Mouse (Mus musculus): ENCODE measurements around the gene Mef2a. TPM values are rescaled to one million over a fixed set of nuclear protein-coding genes. Genes with fewer than 3 reads are reported as not detected.

Gene Mef2a
- total and polyA plus RNA-seq, 3 experiments = 9.6 to 13.4 TPM; not detected in 1

- peaks cover 0 to 8% of the 10 kb centered on the region in 2 experiments; a peak in 1 of 4 replicates for H3K4me1 ChIP-seq (ENCODE audit: control insufficient read depth in 1 of 2, insufficient read depth in 2 of 2, low read length in 2 of 2)
- H3K79me2 ChIP-seq (ENCODE audit: control insufficient read depth, insufficient read depth, low read length, poor library complexity) = no peaks in the 10 kb centered on the region
- TF ChIP-seq MYC (IDR thresholded peaks at IDR 0.05; ENCODE audit: low read depth, low read length) (no peak), SMC3 (IDR thresholded peaks at IDR 0.05; ENCODE audit: low read depth, low read length) (no peak)
- peaks cover 0 to 2% of the 10 kb centered on the region in 2 experiments; a peak in 1 of 4 replicates for H3K27me3 ChIP-seq (ENCODE audit: control insufficient read depth in 1 of 2, insufficient read depth in 2 of 2, low read length in 2 of 2)
- H3K9me3 ChIP-seq (replicated peaks; ENCODE audit: insufficient read depth, low read length) = no peaks in the 10 kb centered on the region
- no peak overlapping the region for H3K4me3 ChIP-seq (ENCODE audit: control insufficient read depth in 1 of 2, insufficient read depth in 1 of 2, low read depth in 2 of 2, low read length in 2 of 2)
- H3K9ac ChIP-seq (ENCODE audit: control insufficient read depth, low read depth, low read length, poor library complexity, severe bottlenecking) = no peak overlapping the region
- peaks cover 0 to 9% of the 10 kb centered on the region in 2 experiments; a peak in 2 of 4 replicates for H3K36me3 ChIP-seq (ENCODE audit: control insufficient read depth in 1 of 2, insufficient read depth in 2 of 2, low read length in 2 of 2)
- H3K27ac ChIP-seq (ENCODE audit: control insufficient read depth, low read depth, low read length) = no peak overlapping the region
- no peak for DNase-seq (ENCODE audit: low read depth, low spot score)
Observed at GRCm38 (mm10) chr7:67380174-67381129, 7.8 kb upstream of the Mef2a start.

DNA sequence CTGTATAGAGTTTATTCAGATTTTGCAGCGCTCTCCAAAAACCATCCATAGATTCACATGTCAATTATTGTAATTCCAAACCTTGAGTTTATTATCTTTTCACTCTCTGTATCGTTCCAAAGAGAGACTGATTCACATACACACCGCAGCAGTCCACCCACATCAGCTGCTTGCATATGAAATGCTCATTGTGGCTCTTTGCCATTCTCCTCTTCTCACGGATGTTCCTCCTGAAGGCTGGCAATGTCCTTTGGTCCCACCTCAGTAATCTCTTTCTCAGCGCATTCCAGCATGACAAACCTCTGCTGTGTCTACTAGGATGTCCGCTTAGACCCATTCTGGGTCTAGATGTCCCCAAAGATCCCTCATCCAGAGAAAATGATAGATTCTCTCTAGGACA is 4.1 kb upstream of the Mef2a start:
- no peak for DNase-seq (ENCODE audit: low read depth, low spot score)
- peaks cover 11% of the 10 kb centered on the region for H3K79me2 ChIP-seq (ENCODE audit: control insufficient read depth, insufficient read depth, low read length, poor library complexity)
- no peaks in the 10 kb centered on the region for H3K27me3 ChIP-seq (ENCODE audit: control insufficient read depth in 1 of 2, insufficient read depth in 2 of 2, low read length in 2 of 2)
- H3K27ac ChIP-seq (ENCODE audit: control insufficient read depth, low read depth, low read length) = no peak overlapping the region
- H3K4me1 ChIP-seq (ENCODE audit: control insufficient read depth in 1 of 2, insufficient read depth in 2 of 2, low read length in 2 of 2) = peaks cover 4 to 18% of the 10 kb centered on the region in 2 experiments
- no peak overlapping the region for H3K4me3 ChIP-seq (ENCODE audit: control insufficient read depth in 1 of 2, insufficient read depth in 1 of 2, low read depth in 2 of 2, low read length in 2 of 2)
- peaks cover 0 to 11% of the 10 kb centered on the region in 2 experiments; a peak in 2 of 4 replicates for H3K36me3 ChIP-seq (ENCODE audit: control insufficient read depth in 1 of 2, insufficient read depth in 2 of 2, low read length in 2 of 2)
- H3K9ac ChIP-seq (ENCODE audit: control insufficient read depth, low read depth, low read length, poor library complexity, severe bottlenecking) = no peak overlapping the region
- no peaks in the 10 kb centered on the region for H3K9me3 ChIP-seq (replicated peaks; ENCODE audit: insufficient read depth, low read length)
- TF ChIP-seq POLR2AphosphoS5 (IDR thresholded peaks at IDR 0.05; ENCODE audit: borderline replicate concordance, low read depth, low read length) (no peak), ZKSCAN1 (IDR thresholded peaks at IDR 0.05; ENCODE audit: low read depth, low read length) (no peak), GATA1 (IDR thresholded peaks at IDR 0.05; ENCODE audit: low read depth, low read length) (no peak), USF1 (IDR thresholded peaks at IDR 0.05; ENCODE audit: low read depth, low read length) (no peak), USF2 (IDR thresholded peaks at IDR 0.05; ENCODE audit: borderline replicate concordance in 1 of 2, insufficient read depth in 1 of 2, low read depth in 1 of 2, low read length in 2 of 2) (no peak), MAX (IDR thresholded peaks at IDR 0.05; ENCODE audit: low read length) (no peak), GABPA (IDR thresholded peaks at IDR 0.05; ENCODE audit: low read depth, low read length) (no peak), ZMIZ1 (IDR thresholded peaks at IDR 0.05; ENCODE audit: low read depth, low read length) (no peak), UBTF (IDR thresholded peaks at IDR 0.05; ENCODE audit: borderline replicate concordance, insufficient read depth, low read depth, low read length) (no peak), ZNF384 (IDR thresholded peaks at IDR 0.05; ENCODE audit: low read depth, low read length) (no peak), HCFC1 (IDR thresholded peaks at IDR 0.05; ENCODE audit: low read depth, low read length) (no peak), MEF2A (IDR thresholded peaks at IDR 0.05; ENCODE audit: extremely low read depth, insufficient replicate concordance, low read depth, low read length, poor library complexity, severe bottlenecking) (no peak), ELF1 (IDR thresholded peaks at IDR 0.05; ENCODE audit: low read depth, low read length) (no peak), MAZ (IDR thresholded peaks at IDR 0.05; ENCODE audit: low read depth, low read length) (no peak), NELFE (IDR thresholded peaks at IDR 0.05; ENCODE audit: low read depth, low read length) (no peak), RAD21 (IDR thresholded peaks at IDR 0.05; ENCODE audit: low read depth, low read length) (no peak), MAFK (IDR thresholded peaks at IDR 0.05; ENCODE audit: borderline replicate concordance, low read depth, low read length) (no peak), RCOR1 (IDR thresholded peaks at IDR 0.05; ENCODE audit: low read depth, low read length) (no peak)

Data from MEL (cell line).